1 mouse cellular context compared by ENCODE assay signal in the genomic region with DNA sequence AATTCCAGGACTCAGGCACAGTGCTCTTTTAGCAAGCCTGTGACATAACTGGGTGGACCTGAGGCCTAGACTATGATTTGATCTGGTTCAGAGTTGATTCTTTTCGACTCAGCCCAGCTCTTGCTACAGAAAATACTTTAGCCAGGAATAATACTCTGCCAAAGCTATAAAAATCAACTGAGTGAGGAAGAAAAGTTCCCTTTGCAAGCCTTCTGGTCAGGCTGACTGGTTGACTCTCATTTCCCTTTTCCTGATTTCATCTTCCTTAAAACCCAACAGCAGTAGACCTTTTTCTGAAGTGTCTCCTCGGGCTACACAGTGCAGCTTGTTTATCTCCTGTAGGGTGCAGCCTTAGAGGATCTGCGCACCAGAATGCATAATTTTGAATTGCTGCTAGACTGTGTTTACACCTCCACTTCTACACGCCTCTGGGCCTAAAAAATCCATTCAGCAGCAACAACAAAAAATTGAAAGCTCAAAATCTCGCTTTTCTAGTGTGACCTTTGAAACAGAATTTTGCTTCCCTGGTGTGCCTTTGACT.
TF ChIP-seq lines count a peak whose summit lies in the region.

No protein-coding gene starts in this region.

TF ChIP-seq in myocyte, 11 proteins besides CTCF, POLR2A, EP300 and RAD21 (continued from another document):
- TF ChIP-seq USF1 (IDR thresholded peaks at IDR 0.05; ENCODE audit: low read depth), result no peak
- TF ChIP-seq MAX (IDR thresholded peaks at IDR 0.05; ENCODE audit: low read depth), result no peak
- no peak for TF ChIP-seq CEBPB (IDR thresholded peaks at IDR 0.05; ENCODE audit: insufficient read depth, poor library complexity, severe bottlenecking)
- TF ChIP-seq MYOD1 (IDR thresholded peaks at IDR 0.05; ENCODE audit: control insufficient read depth in 1 of 3, insufficient read length in 2 of 3, low read depth in 2 of 3), result no peak
- no peak for TF ChIP-seq TCF3 (IDR thresholded peaks at IDR 0.05; ENCODE audit: insufficient read length, low read depth)
- TF ChIP-seq REST (IDR thresholded peaks at IDR 0.05; ENCODE audit: insufficient read depth, insufficient read length), result no peak
- TF ChIP-seq MYOG (IDR thresholded peaks at IDR 0.05; ENCODE audit: control insufficient read depth in 1 of 3, insufficient read depth in 1 of 3, insufficient read length in 2 of 3, low read depth in 2 of 3), result no peak
- no peak for TF ChIP-seq TCF12 (IDR thresholded peaks at IDR 0.05; ENCODE audit: insufficient read depth, poor library complexity, severe bottlenecking)
